Mouse (Mus musculus) ovary, postnatal 10 days (tissue): ENCODE results near the gene Vps50.
"Not testable (repeated sequence)": the region's sequence is repeated elsewhere in the genome, so short reads cannot be mapped to it uniquely, and the experiment has no call there.

Experiments
- DNase-seq: peaks from one replicate; pipeline ENCODE4 v3.0.0; 2022; ENCODE audit warnings: low spot score

Vps50 gene

GRCm38 (mm10) chr6:3498162-3498848, at the start of gene Vps50, which contains the start of gene Hepacam2:
Gene Vps50 (plus strand): TSS chr6:3498382.
Gene Hepacam2 (minus strand): TSS chr6:3498298.
- DNase-seq = peak; percentile 58

GRCm38 (mm10) chr6:3454421-3454820, 43.8 kb upstream of the Vps50 start:
- DNase-seq = no peak

- no peak for DNase-seq
Observed at GRCm38 (mm10) chr6:3455944-3456536, 42.1 kb upstream of the Vps50 start.

- DNase-seq = no peak
Observed at GRCm38 (mm10) chr6:3463026-3463425, 35.2 kb upstream of the Vps50 start.

GRCm38 (mm10) chr6:3463594-3463993, 34.6 kb upstream of the Vps50 start:
- DNase-seq = no peak

- no peak for DNase-seq
Observed at GRCm38 (mm10) chr6:3468627-3469026, 29.6 kb upstream of the Vps50 start.

- no peak for DNase-seq
Observed at GRCm38 (mm10) chr6:3470706-3471105, 27.5 kb upstream of the Vps50 start.

GRCm38 (mm10) chr6:3476299-3476698, 21.9 kb upstream of the Vps50 start:
- no peak for DNase-seq

GRCm38 (mm10) chr6:3479853-3480252, 18.3 kb upstream of the Vps50 start:
- DNase-seq = no peak

GRCm38 (mm10) chr6:3481705-3482104, 16.5 kb upstream of the Vps50 start:
- no peak for DNase-seq

GRCm38 (mm10) chr6:3485133-3485532, 13.0 kb upstream of the Vps50 start:
- DNase-seq = no peak

GRCm38 (mm10) chr6:3487355-3487754, 10.8 kb upstream of the Vps50 start:
- no peak for DNase-seq

GRCm38 (mm10) chr6:3494285-3494684, 3.9 kb upstream of the Vps50 start:
- no peak for DNase-seq

- no peak for DNase-seq
Observed at GRCm38 (mm10) chr6:3496210-3496609, 2.0 kb upstream of the Vps50 start.

- no peak for DNase-seq
Observed at GRCm38 (mm10) chr6:3500286-3500685, 2.1 kb downstream of the Vps50 start.

- no peak for DNase-seq
Observed at GRCm38 (mm10) chr6:3505289-3505688, 7.1 kb downstream of the Vps50 start.

- no peak for DNase-seq
Observed at GRCm38 (mm10) chr6:3507078-3507477, 8.9 kb downstream of the Vps50 start.

GRCm38 (mm10) chr6:3508151-3508550, 10.0 kb downstream of the Vps50 start:
- not testable (repeated sequence) for DNase-seq

GRCm38 (mm10) chr6:3509782-3510181, 11.6 kb downstream of the Vps50 start:
- no peak for DNase-seq

GRCm38 (mm10) chr6:3511116-3511515, 12.9 kb downstream of the Vps50 start:
- no peak for DNase-seq

- DNase-seq = no peak
Observed at GRCm38 (mm10) chr6:3511612-3512011, 13.4 kb downstream of the Vps50 start.

- DNase-seq = no peak
Observed at GRCm38 (mm10) chr6:3512611-3513010, 14.4 kb downstream of the Vps50 start.

- DNase-seq = no peak
Observed at GRCm38 (mm10) chr6:3528198-3528597, 30.0 kb downstream of the Vps50 start.

- no peak for DNase-seq
Observed at GRCm38 (mm10) chr6:3531445-3531844, 33.3 kb downstream of the Vps50 start.
